Comparison of ENCODE assay signal across 8 mouse cellular contexts in the genomic region with DNA sequence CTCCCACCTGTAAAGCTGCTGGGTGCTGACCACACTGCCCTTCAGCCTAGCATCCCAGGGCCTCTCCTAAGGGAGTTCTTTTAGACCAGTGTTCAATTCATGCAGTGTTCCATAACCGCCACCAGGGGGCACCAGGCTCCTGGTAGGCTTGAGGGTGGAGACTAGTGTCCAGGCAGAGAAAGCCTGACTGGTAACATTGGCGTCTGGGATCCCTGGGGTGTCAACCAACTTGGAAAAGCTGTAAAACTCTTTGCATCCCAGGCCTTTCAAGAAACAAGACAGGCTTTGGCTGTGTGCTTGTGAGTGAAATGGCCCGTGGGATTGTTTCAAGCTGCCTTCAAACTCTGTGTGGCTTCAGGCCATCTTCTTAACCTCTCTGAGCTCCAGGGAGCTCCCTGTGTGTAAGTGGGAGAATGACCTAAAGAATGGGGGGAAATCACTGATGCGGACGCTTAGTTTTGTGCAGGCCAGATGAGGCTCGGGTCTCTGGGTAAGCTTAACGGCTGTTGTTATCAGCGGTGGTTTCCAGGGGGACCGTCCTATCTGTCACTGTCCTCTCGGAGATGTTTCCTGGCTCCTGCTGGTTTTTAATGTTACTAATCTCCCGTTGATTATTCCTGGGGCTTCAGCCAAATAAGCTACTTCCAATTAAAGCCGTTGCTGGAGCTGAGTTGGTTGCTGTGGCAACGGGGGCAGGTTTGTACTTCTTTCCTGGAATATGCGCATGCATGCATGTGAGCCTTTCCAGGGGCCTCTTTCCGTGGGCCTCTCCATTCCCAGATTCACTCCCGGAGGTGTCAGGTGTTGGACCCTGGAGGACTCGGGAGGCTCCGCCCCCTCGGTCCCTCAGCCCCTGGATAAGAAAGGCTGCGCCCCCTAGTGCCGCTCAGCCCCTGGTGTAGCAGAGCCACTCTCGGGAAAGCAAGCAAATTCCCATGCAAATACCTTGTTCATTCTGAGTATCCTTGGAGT.
DNase-seq lines count a peak whose midpoint lies in the region; ATAC-seq lines count a peak whose summit lies in the region.

No protein-coding gene starts in this region.

- peak; percentile 79 for DNase-seq in NIH3T3 (ENCODE audit: low read depth)
- peak; percentile 36 for DNase-seq in cerebellum, adult 11 months
- DNase-seq in hindbrain, embryonic 11.5 days (ENCODE audit: low spot score): peak; percentile 86
- peak; percentile 84 to 86 for DNase-seq in layer of hippocampus, adult 8-10 months (ENCODE audit: low spot score in 2 of 2)
- peak; percentile 86 for DNase-seq in retina, embryonic 14.5 days (ENCODE audit: low spot score)
- DNase-seq in yolk sac, embryonic 10.5 days (ENCODE audit: low spot score): peak; percentile 22

- no peaks in the 10 kb centered on the region for H3K27me3 ChIP-seq in forebrain, embryonic 16.5 days (replicated peaks; ENCODE audit: control insufficient read depth, insufficient read depth, low read length)
- no peaks in the 10 kb centered on the region for H3K27me3 ChIP-seq in hindbrain, embryonic 11.5 days (ENCODE audit: control insufficient read depth, insufficient read depth, low read length)
- H3K27me3 ChIP-seq in lung, embryonic 16.5 days (ENCODE audit: control insufficient read depth, insufficient read depth, low read depth, low read length): no peaks in the 10 kb centered on the region

- H3K9ac ChIP-seq in forebrain, embryonic 16.5 days (replicated peaks; ENCODE audit: low read depth, low read length): no peak overlapping the region
- H3K9ac ChIP-seq in hindbrain, embryonic 11.5 days (ENCODE audit: low read depth, low read length): no peak overlapping the region
- no peak overlapping the region for H3K9ac ChIP-seq in lung, embryonic 16.5 days (ENCODE audit: low read length)

- ATAC-seq in forebrain, embryonic 16.5 days: peak; percentile 80
- peak; percentile 71 for ATAC-seq in hindbrain, embryonic 11.5 days (ENCODE audit: low FRiP score)
- peak; percentile 66 for ATAC-seq in lung, embryonic 16.5 days (ENCODE audit: low read depth)

- H3K4me2 ChIP-seq in forebrain, embryonic 16.5 days (ENCODE audit: low read length): peak overlapping the region; percentile 41
- H3K4me2 ChIP-seq in hindbrain, embryonic 11.5 days (replicated peaks; ENCODE audit: low read depth, low read length): 0 out of 2 replicates have a peak overlapping the region, but pooled peaks have one; percentile 3
- no peak overlapping the region for H3K4me2 ChIP-seq in lung, embryonic 16.5 days (ENCODE audit: low read depth, low read length)

- H3K9me3 ChIP-seq in forebrain, embryonic 16.5 days (ENCODE audit: control insufficient read depth, low read length): no peaks in the 10 kb centered on the region
- H3K9me3 ChIP-seq in hindbrain, embryonic 11.5 days (ENCODE audit: control insufficient read depth, low read length): no peaks in the 10 kb centered on the region
- H3K9me3 ChIP-seq in lung, embryonic 16.5 days (ENCODE audit: control insufficient read depth, low read length): no peaks in the 10 kb centered on the region

- H3K36me3 ChIP-seq in forebrain, embryonic 16.5 days (ENCODE audit: control insufficient read depth, insufficient read depth): no peaks in the 10 kb centered on the region
- no peaks in the 10 kb centered on the region for H3K36me3 ChIP-seq in hindbrain, embryonic 11.5 days (ENCODE audit: control insufficient read depth, insufficient read depth, low read length)
- no peaks in the 10 kb centered on the region for H3K36me3 ChIP-seq in lung, embryonic 16.5 days (ENCODE audit: control insufficient read depth, insufficient read depth, low read length)

- peak overlapping the region; percentile 84 for H3K27ac ChIP-seq in forebrain, embryonic 16.5 days (ENCODE audit: low read length)
- H3K27ac ChIP-seq in hindbrain, embryonic 11.5 days (ENCODE audit: low read depth, low read length): peak overlapping the region; percentile 37; the same call in 1 of the 2 replicates
- no peak overlapping the region for H3K27ac ChIP-seq in lung, embryonic 16.5 days (ENCODE audit: low read length)

- no peak overlapping the region; the same call in 1 of the 2 replicates for H3K4me3 ChIP-seq in forebrain, embryonic 16.5 days (replicated peaks; ENCODE audit: low read length)
- H3K4me3 ChIP-seq in hindbrain, embryonic 11.5 days (ENCODE audit: low read depth, low read length): no peak overlapping the region
- no peak overlapping the region for H3K4me3 ChIP-seq in lung, embryonic 16.5 days (ENCODE audit: low read length)

- under 1% methylated on average over 22 of the region's 22 CpGs for WGBS in forebrain, embryonic 16.5 days
- 7% methylated on average over 22 of the region's 22 CpGs for WGBS in hindbrain, embryonic 11.5 days
- 4% methylated on average over 22 of the region's 22 CpGs for WGBS in lung, embryonic 16.5 days

- H3K4me1 ChIP-seq in forebrain, embryonic 16.5 days (replicated peaks; ENCODE audit: control insufficient read depth, insufficient read depth, low read length): peaks cover 41% of the 10 kb centered on the region
- H3K4me1 ChIP-seq in hindbrain, embryonic 11.5 days (replicated peaks; ENCODE audit: control insufficient read depth, insufficient read depth, low read length): no peaks in the 10 kb centered on the region
- H3K4me1 ChIP-seq in lung, embryonic 16.5 days (replicated peaks; ENCODE audit: control insufficient read depth, insufficient read depth, low read length): no peaks in the 10 kb centered on the region

Comparison
In these comparisons a context has a peak if more than half of its experiments do, and no peak if none do; other contexts are left out.
1. DNase-seq: peak in every context shown above with its lines; median percentile 86 in hindbrain, embryonic 11.5 days; 86 in retina, embryonic 14.5 days; 85 in layer of hippocampus, adult 8-10 months; 79 in NIH3T3; 36 in cerebellum, adult 11 months; 22 in yolk sac, embryonic 10.5 days.